ENCODE assay signal across 8 mouse cellular contexts in the genomic region with DNA sequence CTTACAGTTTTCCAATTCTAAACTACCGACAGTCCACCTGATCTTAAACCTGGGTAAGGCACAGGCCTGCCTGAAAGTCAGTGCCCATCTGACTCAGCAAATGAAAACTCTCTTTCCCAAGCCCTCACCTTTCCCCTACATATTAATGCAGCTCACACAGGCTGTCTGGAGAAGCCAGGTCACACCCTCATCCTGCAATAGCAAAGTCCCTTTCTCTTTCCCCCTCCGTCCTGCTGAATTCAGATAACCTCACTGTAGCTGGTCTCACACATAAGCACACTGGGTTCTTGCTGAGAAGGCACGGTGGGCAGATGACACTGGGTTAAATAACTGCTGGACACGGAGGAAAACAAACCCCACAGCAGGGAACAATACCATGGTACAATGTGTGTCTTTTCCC. TPM values are rescaled to one million over a fixed set of nuclear protein-coding genes. Genes with fewer than 3 reads are reported as not detected.
DNase-seq lines count a peak whose midpoint lies in the region; ATAC-seq and TF ChIP-seq lines count a peak whose summit lies in the region.

No protein-coding gene starts in this region.

- peak; percentile 65; the same call in 1 of the 2 replicates for TF ChIP-seq POLR2A in heart, adult 2 months (IDR thresholded peaks at IDR 0.05; ENCODE audit: insufficient read depth, low read depth, low read length)
- TF ChIP-seq POLR2A in kidney, adult 2 months (IDR thresholded peaks at IDR 0.05; ENCODE audit: low read depth, low read length): no peak

- no peaks in the 10 kb centered on the region for H3K27me3 ChIP-seq in heart, adult 2 months (ENCODE audit: control insufficient read depth, insufficient read depth, low read length)
- no peaks in the 10 kb centered on the region for H3K27me3 ChIP-seq in kidney, adult 2 months (replicated peaks; ENCODE audit: control insufficient read depth, insufficient read depth, low read length)
- H3K27me3 ChIP-seq in lung, embryonic 16.5 days (ENCODE audit: control insufficient read depth, insufficient read depth, low read depth, low read length): no peaks in the 10 kb centered on the region

- DNase-seq in adrenal gland, adult 8-10 months: peak; percentile 20
- DNase-seq in adrenal gland, postnatal 25 days: no peak
- peak; percentile 37 to 59 for DNase-seq in heart, adult 2 months
- peak; percentile 85 for DNase-seq in kidney, adult 2 months
- no peak for DNase-seq in spleen, postnatal 10 days (ENCODE audit: low spot score in 2 of 2)
- DNase-seq in embryo, embryonic 11 days: no peak

- H3K4me2 ChIP-seq in lung, embryonic 16.5 days (ENCODE audit: low read depth, low read length): peak overlapping the region; percentile 60

- peak; percentile 41; the same call in 1 of the 2 replicates for TF ChIP-seq EP300 in heart, adult 2 months (IDR thresholded peaks at IDR 0.05; ENCODE audit: insufficient read depth, low read depth, low read length)

- TF ChIP-seq CTCF in heart, adult 2 months (IDR thresholded peaks at IDR 0.05): no peak
- TF ChIP-seq CTCF in kidney, adult 2 months (conservative IDR thresholded peaks at IDR 0.05; ENCODE audit: insufficient read depth, insufficient read length, low read depth, low read length): no peak

- H3K36me3 ChIP-seq in heart, adult 2 months (ENCODE audit: control insufficient read depth, insufficient read depth, low read length): peaks cover 14% of the 10 kb centered on the region
- no peaks in the 10 kb centered on the region for H3K36me3 ChIP-seq in kidney, adult 2 months (ENCODE audit: control insufficient read depth, insufficient read depth, low read length)
- no peaks in the 10 kb centered on the region for H3K36me3 ChIP-seq in lung, embryonic 16.5 days (ENCODE audit: control insufficient read depth, insufficient read depth, low read length)

- intact Hi-C loops in heart, adult 2 months (cut with DNase I): loop anchor here (2.0 kb wide), 1 partner anchor 33 kb away; a partner anchor contains a TSS

- H3K4me3 ChIP-seq in heart, adult 2 months: peak overlapping the region; percentile 73
- H3K4me3 ChIP-seq in kidney, adult 2 months (ENCODE audit: insufficient read depth, low read depth, low read length): peak overlapping the region; percentile 92
- H3K4me3 ChIP-seq in lung, embryonic 16.5 days (ENCODE audit: low read length): peak overlapping the region; percentile 77

- peaks cover 17% of the 10 kb centered on the region for H3K4me1 ChIP-seq in heart, adult 2 months (ENCODE audit: control insufficient read depth, insufficient read depth, low read length)
- peaks cover 14% of the 10 kb centered on the region; the same call in 1 of the 2 replicates for H3K4me1 ChIP-seq in kidney, adult 2 months (ENCODE audit: control insufficient read depth, insufficient read depth, low read length)
- H3K4me1 ChIP-seq in lung, embryonic 16.5 days (replicated peaks; ENCODE audit: control insufficient read depth, insufficient read depth, low read length): peaks cover 19% of the 10 kb centered on the region

- H3K9me3 ChIP-seq in lung, embryonic 16.5 days (ENCODE audit: control insufficient read depth, low read length): no peaks in the 10 kb centered on the region

- no peak for ATAC-seq in lung, embryonic 16.5 days (ENCODE audit: low read depth)
- no peak for ATAC-seq in activated CD4-positive, CD25-positive, alpha-beta regulatory T cell, adult 4 months

- peak overlapping the region; percentile 86 for H3K9ac ChIP-seq in heart, adult 2 months (ENCODE audit: low read depth, low read length)
- H3K9ac ChIP-seq in lung, embryonic 16.5 days (ENCODE audit: low read length): peak overlapping the region; percentile 29; the same call in 1 of the 2 replicates

- WGBS in heart, adult 2 months: 20% methylated on average over 4 of the region's 4 CpGs
- WGBS in kidney, adult 2 months: 14% methylated on average over 4 of the region's 4 CpGs
- WGBS in lung, embryonic 16.5 days: 45% methylated on average over 4 of the region's 4 CpGs

- H3K27ac ChIP-seq in heart, adult 2 months: peak overlapping the region; percentile 96
- H3K27ac ChIP-seq in kidney, adult 2 months (ENCODE audit: insufficient read depth, low read depth, low read length): peak overlapping the region; percentile 96
- no peak overlapping the region for H3K27ac ChIP-seq in lung, embryonic 16.5 days (ENCODE audit: low read length)

- H3K79me2 ChIP-seq in heart, adult 2 months (replicated peaks; ENCODE audit: control insufficient read depth, insufficient read depth, low read length): peaks cover 2% of the 10 kb centered on the region; the same call in 1 of the 2 replicates

RNA-seq across cellular contexts. Expression of a gene that starts 1.5 kb away (rescaled TPM):
- total RNA-seq in adrenal gland, adult 8-10 months (2022): 100 to 1,000 TPM in 3 of 4 experiments, 10 to 100 TPM in 1; 92.3 to 198 (median 141) TPM
- total RNA-seq in adrenal gland, postnatal 25 days (2021): 180 TPM in 2 replicates
- 100 to 1,000 TPM; 275 to 281 TPM for total RNA-seq in heart, adult 2 months (2021)
- 278 and 312 TPM in 2 replicates for polyA plus RNA-seq in heart, adult 2 months (2012; rRNA removed)
- 169 and 173 TPM in 2 replicates for polyA plus RNA-seq in kidney, adult 2 months (2012; rRNA removed)
- polyA plus RNA-seq in lung, embryonic 16.5 days (2015; fragmentation: Nextera tagmentation; extraction: Ambion mirVana): 43.7 and 51.1 TPM in 2 replicates
- 10 to 100 TPM; 14.2 to 16.7 TPM for polyA plus RNA-seq in activated CD4-positive, CD25-positive, alpha-beta regulatory T cell, adult 4 months (2017; shearing (Covaris generic))

RNA-seq across cellular contexts. Expression of a gene that starts 32.3 kb away (rescaled TPM):
- 10 to 100 TPM; 75.0 to 83.5 (median 78.4) TPM for total RNA-seq in adrenal gland, adult 8-10 months (2022)
- 53.2 and 79.0 TPM in 2 replicates for total RNA-seq in adrenal gland, postnatal 25 days (2021)
- 10 to 100 TPM; 49.4 to 52.6 TPM for total RNA-seq in heart, adult 2 months (2021)
- 41.9 and 62.9 TPM in 2 replicates for polyA plus RNA-seq in heart, adult 2 months (2012; rRNA removed)
- polyA plus RNA-seq in kidney, adult 2 months (2012; rRNA removed): 36.4 and 45.9 TPM in 2 replicates
- polyA plus RNA-seq in lung, embryonic 16.5 days (2015; fragmentation: Nextera tagmentation; extraction: Ambion mirVana): 117 and 121 TPM in 2 replicates
- polyA plus RNA-seq in activated CD4-positive, CD25-positive, alpha-beta regulatory T cell, adult 4 months (2017; shearing (Covaris generic)): 10 to 100 TPM; 51.9 to 56.9 TPM

RNA-seq across cellular contexts. Expression of a gene that starts 42.4 kb away (rescaled TPM):
- total RNA-seq in adrenal gland, adult 8-10 months (2022): 10 to 100 TPM; 61.8 to 73.5 (median 71.9) TPM
- 71.6 and 79.4 TPM in 2 replicates for total RNA-seq in adrenal gland, postnatal 25 days (2021)
- 10 to 100 TPM; 40.2 to 43.2 TPM for total RNA-seq in heart, adult 2 months (2021)
- polyA plus RNA-seq in heart, adult 2 months (2012; rRNA removed): 38.8 and 45.1 TPM in 2 replicates
- 43.9 and 68.8 TPM in 2 replicates for polyA plus RNA-seq in kidney, adult 2 months (2012; rRNA removed)
- 176 and 181 TPM in 2 replicates for polyA plus RNA-seq in lung, embryonic 16.5 days (2015; fragmentation: Nextera tagmentation; extraction: Ambion mirVana)
- polyA plus RNA-seq in activated CD4-positive, CD25-positive, alpha-beta regulatory T cell, adult 4 months (2017; shearing (Covaris generic)): 100 to 1,000 TPM; 132 to 135 TPM

RNA-seq across cellular contexts. Expression of a gene that starts 46.2 kb away (rescaled TPM):
- under 1 TPM; 0.35 to 0.73 (median 0.49) TPM for total RNA-seq in adrenal gland, adult 8-10 months (2022)
- total RNA-seq in adrenal gland, postnatal 25 days (2021): 0.58 TPM in 1 of 2 replicates, not detected in the other
- under 1 TPM; 0.21 to 0.32 TPM for total RNA-seq in heart, adult 2 months (2021)
- 1.2 and 1.9 TPM in 2 replicates for polyA plus RNA-seq in heart, adult 2 months (2012; rRNA removed)
- 0.03 and 0.16 TPM in 2 replicates for polyA plus RNA-seq in kidney, adult 2 months (2012; rRNA removed)
- 0.16 and 0.19 TPM in 2 replicates for polyA plus RNA-seq in lung, embryonic 16.5 days (2015; fragmentation: Nextera tagmentation; extraction: Ambion mirVana)
- under 1 TPM in 1 of 2 experiments, not detected in 1; 0.17 TPM for polyA plus RNA-seq in activated CD4-positive, CD25-positive, alpha-beta regulatory T cell, adult 4 months (2017; shearing (Covaris generic))

Comparison
In these comparisons a context has a peak if more than half of its experiments do, and no peak if none do; other contexts are left out.
1. DNase-seq: peak in adrenal gland, adult 8-10 months (single experiment), heart, adult 2 months (2 of 2) and kidney, adult 2 months (single experiment); none in adrenal gland, postnatal 25 days (single experiment), spleen, postnatal 10 days (0 of 2) and embryo, embryonic 11 days (single experiment).
2. Peak in every context shown above with its lines, with median percentiles within 50 percentile points of each other: H3K4me3 ChIP-seq.